Mouse (Mus musculus) thymus, postnatal 14 days (tissue): Measurements from ENCODE around the gene Tfb2m.

Experiments
- DNase-seq: peaks from one replicate; pipeline ENCODE4 v3.0.0; 2021

The Tfb2m gene

GRCm38 (mm10) chr1:179492908-179493307, 53.2 kb downstream of the Tfb2m start:
- no peak for DNase-seq

GRCm38 (mm10) chr1:179488520-179488919, 57.5 kb downstream of the Tfb2m start:
- no peak for DNase-seq

- no peak for DNase-seq
Observed at GRCm38 (mm10) chr1:179487990-179488389, 58.1 kb downstream of the Tfb2m start.

- DNase-seq, result no peak
Observed at GRCm38 (mm10) chr1:179487238-179487637, 58.8 kb downstream of the Tfb2m start.

GRCm38 (mm10) chr1:179485784-179486540, 60.1 kb downstream of the Tfb2m start:
- DNase-seq, result no peak

- no peak for DNase-seq
Observed at GRCm38 (mm10) chr1:179480862-179481261, 65.2 kb downstream of the Tfb2m start.
